Mouse (Mus musculus): ENCODE measurements around the gene Tst. TPM values are rescaled to one million over a fixed set of nuclear protein-coding genes. Genes with fewer than 3 reads are reported as not detected.

Tst gene
- polyA plus RNA-seq, 2 experiments: 90.5 to 168 TPM

GRCm38 (mm10) chr15:78365916-78366315 is 39.8 kb downstream of the Tst start:
- TF ChIP-seq EP300 (IDR thresholded peaks at IDR 0.05; ENCODE audit: low read depth): no peak
- no peak for TF ChIP-seq CTCF (IDR thresholded peaks at IDR 0.05; ENCODE audit: low read depth)
- 31% methylated on average over 2 of the region's 2 CpGs for WGBS (ENCODE audit: insufficient replicate concordance)
- Histone ChIP-seq H3K9ac (replicated peaks) (no peak overlapping the region), H3K4me2 (ENCODE audit: low read depth) (no peak overlapping the region), H3K9me3 (ENCODE audit: control insufficient read depth, low read length) (no peaks in the 10 kb centered on the region), H3K27me3 (ENCODE audit: control insufficient read depth, insufficient read depth, low read length) (no peaks in the 10 kb centered on the region), H3K4me3 (ENCODE audit: insufficient read depth in 1 of 2, low read depth in 2 of 2, low read length in 2 of 2) (no peak overlapping the region), H3K36me3 (replicated peaks; ENCODE audit: control insufficient read depth, insufficient read depth, low read depth) (no peaks in the 10 kb centered on the region), H3K27ac (no peak overlapping the region), H3K4me1 (replicated peaks; ENCODE audit: control insufficient read depth in 2 of 2, insufficient read depth in 2 of 2, low read length in 1 of 2) (peaks cover 0 to 12% of the 10 kb centered on the region in 2 experiments; a peak in 2 of 4 replicates)
- DNase-seq (ENCODE audit: low read depth in 3 of 3, low spot score in 3 of 3): no peak
- ATAC-seq (ENCODE audit: insufficient read depth): no peak

DNA sequence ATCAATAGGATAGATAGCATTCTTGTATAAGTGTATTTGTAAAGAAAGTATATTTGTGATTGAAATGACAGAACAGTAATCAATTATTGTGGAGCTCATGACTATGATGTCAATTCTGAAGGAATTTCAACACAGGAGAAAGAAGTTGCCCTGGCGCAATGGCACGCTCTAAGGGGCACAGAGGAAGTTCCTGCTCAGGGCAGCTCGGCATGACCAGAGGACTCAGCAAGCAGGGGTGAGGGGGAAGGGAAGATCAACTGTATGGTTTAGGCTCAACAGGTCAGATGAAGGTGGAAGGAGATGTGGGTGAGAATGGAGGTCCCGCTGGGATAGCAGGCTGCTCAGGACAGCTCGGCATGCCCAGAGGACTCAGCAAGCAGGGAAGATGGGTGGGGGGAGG is 50.2 kb downstream of the Tst start:
- Histone ChIP-seq H3K27me3 (ENCODE audit: control insufficient read depth, insufficient read depth, low read length) (no peaks in the 10 kb centered on the region), H3K4me2 (ENCODE audit: low read depth) (no peak overlapping the region), H3K4me1 (replicated peaks; ENCODE audit: control insufficient read depth in 2 of 2, insufficient read depth in 2 of 2, low read length in 1 of 2) (no peaks in the 10 kb centered on the region), H3K9me3 (ENCODE audit: control insufficient read depth, low read length) (no peaks in the 10 kb centered on the region), H3K4me3 (ENCODE audit: insufficient read depth in 1 of 2, low read depth in 2 of 2, low read length in 2 of 2) (no peak overlapping the region), H3K36me3 (replicated peaks; ENCODE audit: control insufficient read depth, insufficient read depth, low read depth) (no peaks in the 10 kb centered on the region), H3K27ac (no peak overlapping the region), H3K9ac (replicated peaks) (no peak overlapping the region)
- 48% methylated on average over 5 of the region's 5 CpGs for WGBS (ENCODE audit: insufficient replicate concordance)
- ATAC-seq (ENCODE audit: insufficient read depth) (no peak), DNase-seq (ENCODE audit: low read depth in 3 of 3, low spot score in 3 of 3) (no peak)
- no peak for TF ChIP-seq EP300 (IDR thresholded peaks at IDR 0.05; ENCODE audit: low read depth)

- no peak overlapping the region for H3K9ac ChIP-seq (replicated peaks)
- H3K4me1 ChIP-seq (replicated peaks; ENCODE audit: control insufficient read depth in 2 of 2, insufficient read depth in 2 of 2, low read length in 1 of 2): no peaks in the 10 kb centered on the region
- no peak overlapping the region for H3K4me3 ChIP-seq (ENCODE audit: insufficient read depth in 1 of 2, low read depth in 2 of 2, low read length in 2 of 2)
- no peaks in the 10 kb centered on the region for H3K9me3 ChIP-seq (ENCODE audit: control insufficient read depth, low read length)
- H3K27ac ChIP-seq: no peak overlapping the region
- 0% methylated on average over 1 of the region's 1 CpGs for WGBS (ENCODE audit: insufficient replicate concordance)
- no peaks in the 10 kb centered on the region for H3K27me3 ChIP-seq (ENCODE audit: control insufficient read depth, insufficient read depth, low read length)
- no peaks in the 10 kb centered on the region for H3K36me3 ChIP-seq (replicated peaks; ENCODE audit: control insufficient read depth, insufficient read depth, low read depth)
- no peak overlapping the region for H3K4me2 ChIP-seq (ENCODE audit: low read depth)
- TF ChIP-seq CTCF (IDR thresholded peaks at IDR 0.05; ENCODE audit: low read depth) (peak; percentile 72), EP300 (IDR thresholded peaks at IDR 0.05; ENCODE audit: low read depth) (no peak)
- DNase-seq (ENCODE audit: low read depth in 3 of 3, low spot score in 3 of 3) (no peak), ATAC-seq (ENCODE audit: insufficient read depth) (no peak)
These were observed 50.7 kb downstream of the Tst start for GRCm38 (mm10) chr15:78354958-78355357.

DNA sequence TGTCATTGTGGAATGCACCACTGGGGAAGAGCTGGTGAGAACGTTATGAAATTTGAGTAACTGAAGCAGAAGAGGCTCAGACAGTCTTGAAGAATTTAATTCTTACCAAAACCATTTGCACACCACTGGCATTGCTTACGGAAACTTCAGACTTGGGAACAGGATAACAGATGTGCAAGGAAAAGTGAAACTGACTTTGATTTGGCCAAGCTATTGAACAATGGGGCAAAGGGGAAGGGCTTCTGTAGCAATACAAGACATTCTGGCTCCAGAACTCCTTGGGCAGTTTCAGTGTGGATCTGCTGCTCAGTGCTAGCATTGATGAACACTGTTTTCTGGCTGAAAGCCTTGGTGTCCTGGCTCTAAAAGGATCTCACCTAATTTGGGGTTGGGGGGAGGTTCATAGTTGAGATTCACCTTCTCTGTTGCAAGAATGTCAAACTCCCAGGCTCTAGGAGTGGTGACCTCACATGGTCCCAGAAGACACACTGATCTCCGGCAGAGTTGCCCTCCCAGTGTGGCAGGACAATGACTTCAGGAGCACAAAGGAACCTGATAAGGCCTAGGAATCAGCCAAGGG is 54.0 kb downstream of the Tst start:
- no peaks in the 10 kb centered on the region for H3K9me3 ChIP-seq (ENCODE audit: control insufficient read depth, low read length)
- no peak overlapping the region for H3K4me2 ChIP-seq (ENCODE audit: low read depth)
- H3K27ac ChIP-seq: no peak overlapping the region
- no peak overlapping the region for H3K4me3 ChIP-seq (ENCODE audit: insufficient read depth in 1 of 2, low read depth in 2 of 2, low read length in 2 of 2)
- WGBS (ENCODE audit: insufficient replicate concordance): 37% methylated on average over 3 of the region's 3 CpGs
- no peak overlapping the region for H3K9ac ChIP-seq (replicated peaks)
- H3K27me3 ChIP-seq (ENCODE audit: control insufficient read depth, insufficient read depth, low read length): no peaks in the 10 kb centered on the region
- no peaks in the 10 kb centered on the region for H3K4me1 ChIP-seq (replicated peaks; ENCODE audit: control insufficient read depth in 2 of 2, insufficient read depth in 2 of 2, low read length in 1 of 2)
- no peak for ATAC-seq (ENCODE audit: insufficient read depth)
- no peaks in the 10 kb centered on the region for H3K36me3 ChIP-seq (replicated peaks; ENCODE audit: control insufficient read depth, insufficient read depth, low read depth)
- TF ChIP-seq EP300 (IDR thresholded peaks at IDR 0.05; ENCODE audit: low read depth) (no peak), CTCF (IDR thresholded peaks at IDR 0.05; ENCODE audit: low read depth) (no peak)
- no peak for DNase-seq (ENCODE audit: low read depth in 3 of 3, low spot score in 3 of 3)

Other genes with a start within 250 kb of the Tst start
- 11.0 and 13.5 TPM in 2 replicates for gene Ift27, start 231.8 kb downstream of the Tst start, polyA plus RNA-seq (2012; rRNA removed)
- gene Ift27, start 231.8 kb downstream of the Tst start, polyA plus RNA-seq (2014; fragmentation: Nextera tagmentation; extraction: Ambion mirVana): 37.8 and 40.8 TPM in 2 replicates
- not detected in 2 replicates for gene Pvalb, start 199.5 kb downstream of the Tst start, polyA plus RNA-seq (2012; rRNA removed)
- gene Pvalb, start 199.5 kb downstream of the Tst start, polyA plus RNA-seq (2014; fragmentation: Nextera tagmentation; extraction: Ambion mirVana): not detected in 2 replicates
- 23.8 and 32.0 TPM in 2 replicates for gene Ncf4, start 161.1 kb downstream of the Tst start, polyA plus RNA-seq (2012; rRNA removed)
- 32.9 and 38.8 TPM in 2 replicates for gene Ncf4, start 161.1 kb downstream of the Tst start, polyA plus RNA-seq (2014; fragmentation: Nextera tagmentation; extraction: Ambion mirVana)
- gene Csf2rb2, start 100.2 kb downstream of the Tst start, polyA plus RNA-seq (2012; rRNA removed): 1.6 and 1.9 TPM in 2 replicates
- 1.1 and 1.2 TPM in 2 replicates for gene Csf2rb2, start 100.2 kb downstream of the Tst start, polyA plus RNA-seq (2014; fragmentation: Nextera tagmentation; extraction: Ambion mirVana)
- 4.3 and 4.5 TPM in 2 replicates for gene Csf2rb, start 80.2 kb downstream of the Tst start, polyA plus RNA-seq (2012; rRNA removed)
- gene Csf2rb, start 80.2 kb downstream of the Tst start, polyA plus RNA-seq (2014; fragmentation: Nextera tagmentation; extraction: Ambion mirVana): 5.0 and 5.9 TPM in 2 replicates
- gene Tex33, start 10.0 kb downstream of the Tst start, polyA plus RNA-seq (2012; rRNA removed): 0.08 TPM in 1 of 2 replicates, not detected in the other
- not detected in 2 replicates for gene Tex33, start 10.0 kb downstream of the Tst start, polyA plus RNA-seq (2014; fragmentation: Nextera tagmentation; extraction: Ambion mirVana)
- gene Mpst, start 509 bp upstream of the Tst start, polyA plus RNA-seq (2012; rRNA removed): 90.7 and 101 TPM in 2 replicates
- 6.0 and 6.8 TPM in 2 replicates for gene Mpst, start 509 bp upstream of the Tst start, polyA plus RNA-seq (2014; fragmentation: Nextera tagmentation; extraction: Ambion mirVana)
- gene Kctd17, start 22.7 kb upstream of the Tst start, polyA plus RNA-seq (2012; rRNA removed): 7.1 and 8.7 TPM in 2 replicates
- 3.0 and 3.3 TPM in 2 replicates for gene Kctd17, start 22.7 kb upstream of the Tst start, polyA plus RNA-seq (2014; fragmentation: Nextera tagmentation; extraction: Ambion mirVana)
- gene Tmprss6, start 62.7 kb upstream of the Tst start, polyA plus RNA-seq (2012; rRNA removed): 11.9 and 14.4 TPM in 2 replicates
- 9.8 and 10.7 TPM in 2 replicates for gene Tmprss6, start 62.7 kb upstream of the Tst start, polyA plus RNA-seq (2014; fragmentation: Nextera tagmentation; extraction: Ambion mirVana)
- gene Il2rb, start 89.4 kb upstream of the Tst start, polyA plus RNA-seq (2012; rRNA removed): 0.26 and 0.29 TPM in 2 replicates
- gene Il2rb, start 89.4 kb upstream of the Tst start, polyA plus RNA-seq (2014; fragmentation: Nextera tagmentation; extraction: Ambion mirVana): 0.37 and 0.52 TPM in 2 replicates
- gene C1qtnf6, start 125.5 kb upstream of the Tst start, polyA plus RNA-seq (2012; rRNA removed): 4.1 and 4.6 TPM in 2 replicates
- gene C1qtnf6, start 125.5 kb upstream of the Tst start, polyA plus RNA-seq (2014; fragmentation: Nextera tagmentation; extraction: Ambion mirVana): 4.7 and 5.0 TPM in 2 replicates
- 0.01 and 0.02 TPM in 2 replicates for gene Sstr3, start 138.8 kb upstream of the Tst start, polyA plus RNA-seq (2012; rRNA removed)
- 0.03 TPM in 1 of 2 replicates, not detected in the other for gene Sstr3, start 138.8 kb upstream of the Tst start, polyA plus RNA-seq (2014; fragmentation: Nextera tagmentation; extraction: Ambion mirVana)
- 57.5 and 69.6 TPM in 2 replicates for gene Rac2, start 166.9 kb upstream of the Tst start, polyA plus RNA-seq (2012; rRNA removed)
- gene Rac2, start 166.9 kb upstream of the Tst start, polyA plus RNA-seq (2014; fragmentation: Nextera tagmentation; extraction: Ambion mirVana): 108 and 117 TPM in 2 replicates
- 6.4 and 7.6 TPM in 2 replicates for gene Cyth4, start 191.1 kb upstream of the Tst start, polyA plus RNA-seq (2012; rRNA removed)
- gene Cyth4, start 191.1 kb upstream of the Tst start, polyA plus RNA-seq (2014; fragmentation: Nextera tagmentation; extraction: Ambion mirVana): 4.3 and 4.9 TPM in 2 replicates